Mouse (Mus musculus) neural tube, embryonic 10.5 days (tissue): ENCODE data around the gene Trpv2.

ENCODE experiments used
- DNase-seq: peaks from one replicate; pipeline ENCODE4 v3.0.0-alpha.2; 2017; ENCODE audit warnings: low spot score; ENCODE audit errors: extremely low spot score

Trpv2 gene

DNA sequence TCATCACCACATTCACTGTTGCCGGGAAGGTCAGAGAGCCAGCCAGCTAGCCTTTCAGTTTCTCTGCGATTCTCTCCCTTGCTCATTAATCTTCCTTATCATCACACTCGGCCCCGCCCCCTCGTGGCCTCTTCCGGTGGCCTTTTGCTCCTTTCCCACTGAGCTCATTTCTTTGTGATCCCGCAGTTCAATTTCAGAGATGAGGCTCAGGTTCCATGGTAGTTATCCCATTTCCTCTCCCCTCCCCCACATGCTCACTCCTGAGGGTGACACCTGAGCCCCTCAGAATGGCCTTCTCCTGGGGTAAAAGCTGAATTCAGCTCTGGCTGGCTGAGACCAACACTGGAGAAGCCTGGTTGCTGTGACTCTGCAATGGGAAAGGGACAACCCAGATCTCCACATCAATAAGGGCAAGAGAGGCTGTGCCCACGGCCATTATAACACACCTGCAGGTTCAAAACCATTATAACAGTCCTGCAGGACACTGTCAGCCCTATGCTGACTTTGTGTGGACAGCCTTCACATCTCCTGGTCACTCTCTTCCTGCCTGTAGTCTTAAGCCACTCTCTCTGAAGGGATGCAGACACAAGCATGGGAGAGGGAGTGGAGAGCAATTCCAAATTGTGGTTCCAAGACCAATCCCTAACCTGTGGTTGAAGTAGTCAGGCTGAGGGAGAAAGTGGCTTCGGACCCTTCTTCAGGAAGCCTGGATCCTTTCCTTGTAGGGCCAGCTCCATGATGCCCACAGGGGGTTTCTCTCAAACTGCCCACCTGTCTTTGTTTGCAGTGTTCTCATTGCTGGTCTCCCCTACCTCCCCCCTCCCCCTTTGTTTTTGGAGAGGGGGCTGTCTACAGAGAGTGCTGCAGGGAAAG lies 55.3 kb downstream of the Trpv2 start:
- DNase-seq: peak; percentile 81

DNA sequence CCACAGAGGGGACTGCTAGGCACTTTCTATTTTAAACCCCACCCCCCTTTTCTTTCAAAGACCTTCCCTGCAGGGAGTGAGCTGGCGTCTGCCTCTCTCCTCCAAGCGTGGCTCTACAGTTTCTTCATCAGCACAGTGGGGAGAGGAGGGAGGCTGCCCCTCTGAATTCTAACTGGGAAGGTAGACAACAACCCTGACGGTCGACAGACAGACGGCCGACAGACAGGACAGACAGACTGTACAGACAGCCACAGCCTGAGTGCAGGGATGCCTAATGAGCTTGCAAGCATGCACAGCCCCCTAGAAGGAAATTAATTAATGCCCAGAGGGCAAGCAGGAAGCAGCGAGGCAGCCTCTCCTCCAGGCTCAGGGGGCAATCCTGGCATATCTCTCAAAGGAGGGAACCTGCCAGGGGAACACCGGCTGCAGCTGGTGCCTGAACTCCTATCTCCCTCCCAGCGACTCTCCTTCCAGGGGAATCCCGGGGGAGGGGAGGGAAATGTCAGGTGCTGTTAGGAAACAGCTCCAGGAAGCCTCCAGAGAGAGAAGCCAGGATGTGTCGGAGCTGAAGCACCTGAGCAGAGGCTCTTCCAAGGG lies 56.0 kb downstream of the Trpv2 start:
- no peak for DNase-seq

DNA sequence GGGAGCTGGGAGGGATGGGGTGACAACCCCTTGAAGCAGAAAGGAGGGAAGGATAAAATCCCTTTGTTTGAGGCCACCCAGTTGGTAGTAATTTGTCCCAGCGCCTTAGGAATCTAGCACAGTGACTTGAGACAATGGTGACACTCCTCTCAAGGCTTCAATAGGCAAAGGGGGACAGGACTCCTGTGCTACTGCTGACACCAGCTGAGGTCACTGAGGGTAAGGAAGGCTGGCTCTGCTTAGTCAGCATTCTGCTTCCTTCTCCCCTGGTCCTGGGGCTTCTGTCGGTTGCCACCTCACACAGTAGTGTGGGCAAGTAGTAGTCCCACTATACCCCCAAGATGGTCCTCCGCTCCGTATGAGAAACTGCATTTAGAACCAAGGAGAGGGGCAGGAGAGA lies 56.9 kb downstream of the Trpv2 start:
- no peak for DNase-seq

GRCm38 (mm10) chr11:62635406-62635805 lies 61.1 kb downstream of the Trpv2 start:
- no peak for DNase-seq

- DNase-seq: no peak
Measured at GRCm38 (mm10) chr11:62636105-62636839, 62.0 kb downstream of the Trpv2 start.

GRCm38 (mm10) chr11:62636840-62637221 lies 62.5 kb downstream of the Trpv2 start:
- no peak for DNase-seq

DNA sequence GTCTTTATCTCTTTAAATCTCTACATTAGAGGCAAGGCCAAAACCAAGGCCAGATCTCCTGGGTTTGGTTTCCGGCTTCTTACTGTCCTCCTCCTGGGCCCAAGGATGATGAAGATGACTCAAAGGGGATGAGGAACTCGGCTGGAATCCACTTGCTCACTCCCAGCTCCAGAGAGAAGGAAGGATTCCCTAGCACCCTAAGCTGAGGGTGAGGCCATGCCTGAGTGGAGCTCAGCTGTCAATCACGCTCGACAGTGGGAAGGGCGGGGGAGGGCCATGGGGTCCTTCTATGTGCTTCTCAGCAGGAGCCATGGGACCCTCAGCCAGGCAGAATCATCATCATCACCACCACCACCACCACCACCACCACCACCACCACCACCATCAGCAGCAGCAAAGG lies 63.1 kb downstream of the Trpv2 start:
- DNase-seq: no peak

GRCm38 (mm10) chr11:62637806-62638205 lies 63.5 kb downstream of the Trpv2 start:
- DNase-seq: no peak

GRCm38 (mm10) chr11:62638402-62638801 lies 64.1 kb downstream of the Trpv2 start:
- DNase-seq: no peak

DNA sequence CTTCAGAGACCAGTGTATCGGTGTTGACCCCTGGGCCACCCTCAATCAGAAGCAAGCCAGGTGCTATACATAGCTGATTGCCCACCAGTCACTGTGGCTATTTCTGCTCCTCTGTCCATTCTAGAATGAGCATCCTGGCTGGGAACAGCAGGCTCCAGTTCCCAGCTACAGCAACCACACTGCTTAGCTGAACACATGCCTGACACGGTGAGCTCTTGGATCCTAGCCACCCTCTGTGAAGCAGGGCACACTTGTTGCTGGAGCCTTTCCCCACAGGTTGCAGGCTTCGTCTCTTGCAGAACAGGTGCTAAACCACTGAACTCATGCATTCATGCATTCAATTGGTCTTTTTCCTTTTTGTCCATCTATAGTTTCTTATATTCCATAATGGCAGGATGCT lies 66.1 kb downstream of the Trpv2 start:
- DNase-seq: no peak

- no peak for DNase-seq
Measured at GRCm38 (mm10) chr11:62642023-62642844, 67.9 kb downstream of the Trpv2 start.

DNA sequence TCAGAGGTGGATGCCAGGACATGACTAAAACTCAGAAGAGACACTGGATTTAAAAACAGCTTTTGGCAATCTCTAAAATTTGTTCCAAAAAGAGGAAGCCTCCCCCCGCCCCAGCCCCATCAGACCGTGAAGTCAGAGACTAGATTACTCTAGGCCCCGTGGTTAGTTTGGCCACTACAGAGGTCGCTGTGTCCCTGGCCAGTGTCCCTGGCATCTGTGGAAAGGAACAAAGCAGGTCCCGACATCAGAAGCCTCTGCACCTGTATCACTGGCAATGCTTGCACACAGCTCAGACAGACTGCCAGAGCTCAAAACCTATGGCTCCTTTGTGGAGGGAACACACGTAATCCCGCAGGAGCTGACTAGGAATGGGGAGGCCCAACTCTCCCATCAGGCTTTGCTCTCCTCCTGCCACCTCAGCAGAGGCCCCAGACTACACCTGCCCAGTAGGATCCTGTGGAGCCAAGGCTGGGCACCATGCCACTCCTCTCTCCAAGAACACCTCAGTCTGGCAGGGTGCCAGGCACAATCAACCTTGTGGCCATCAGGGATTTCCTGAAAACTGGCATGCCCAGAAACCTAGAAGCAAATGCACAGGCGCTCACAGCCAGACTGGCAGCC lies 68.8 kb downstream of the Trpv2 start:
- no peak for DNase-seq

DNA sequence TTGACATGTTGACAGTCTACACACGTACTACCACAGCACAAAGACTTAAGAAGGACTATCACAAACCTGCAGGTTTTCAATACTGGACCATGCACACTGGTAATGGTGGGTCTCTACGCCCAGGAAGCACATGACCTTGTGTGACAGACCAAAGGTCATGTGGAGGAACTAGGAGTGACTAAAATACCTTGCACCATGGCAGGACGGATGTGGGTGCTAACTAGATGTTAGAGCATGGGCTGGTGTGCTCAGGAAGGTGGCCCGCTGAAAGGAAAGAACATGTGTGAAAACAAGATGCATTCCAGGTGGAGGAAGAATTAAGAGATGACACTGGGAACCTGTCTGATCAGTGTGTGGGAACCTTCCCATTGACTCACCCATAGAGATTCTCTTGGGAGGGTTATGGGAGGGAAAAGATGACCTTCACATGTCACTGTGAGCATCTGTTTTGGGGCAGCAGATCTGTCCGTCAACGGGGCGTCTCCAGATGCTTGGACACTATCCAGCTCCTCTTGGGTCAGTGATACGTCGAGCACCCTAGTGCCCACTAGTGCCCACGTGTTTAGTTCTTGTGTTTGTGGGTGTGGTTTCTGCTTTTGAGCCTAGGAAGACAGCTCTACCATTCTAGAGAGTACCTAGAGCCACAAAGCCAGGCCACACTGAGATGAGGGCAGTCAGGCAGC lies 69.5 kb downstream of the Trpv2 start:
- no peak for DNase-seq

DNA sequence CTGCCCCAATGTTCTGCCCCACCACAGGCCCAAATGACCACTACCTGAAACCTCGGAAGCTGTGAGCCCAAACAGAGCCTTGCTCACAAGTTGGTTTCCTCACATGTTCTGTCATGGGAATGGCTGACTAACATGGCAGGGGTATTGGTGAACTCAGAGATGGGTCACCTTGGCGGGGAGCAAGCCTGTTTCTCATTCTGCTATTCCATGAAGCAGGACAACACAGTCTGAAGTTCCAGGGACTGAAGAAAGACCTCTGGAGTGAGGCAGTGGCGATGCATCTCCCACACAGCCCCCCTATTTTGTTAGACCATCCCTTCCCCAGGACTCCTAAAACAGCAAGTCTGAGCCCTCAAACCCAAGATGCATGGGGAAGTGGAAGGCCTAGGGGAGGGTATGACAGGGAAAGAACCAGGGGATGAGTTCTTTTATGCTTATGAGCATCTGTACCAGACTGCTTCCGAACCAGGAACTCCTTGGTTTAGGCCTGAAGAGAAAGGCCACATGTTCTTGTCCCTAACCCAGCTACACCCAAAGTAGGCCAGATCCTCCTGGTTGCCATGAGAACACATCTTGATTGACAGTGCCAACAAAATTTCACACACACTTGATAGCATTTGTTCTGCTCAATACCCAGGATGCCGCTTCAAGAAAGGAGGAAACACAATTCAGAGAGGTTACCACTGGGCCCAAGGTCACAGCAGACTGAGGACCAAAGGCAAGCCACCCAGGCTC lies 70.5 kb downstream of the Trpv2 start:
- no peak for DNase-seq

DNA sequence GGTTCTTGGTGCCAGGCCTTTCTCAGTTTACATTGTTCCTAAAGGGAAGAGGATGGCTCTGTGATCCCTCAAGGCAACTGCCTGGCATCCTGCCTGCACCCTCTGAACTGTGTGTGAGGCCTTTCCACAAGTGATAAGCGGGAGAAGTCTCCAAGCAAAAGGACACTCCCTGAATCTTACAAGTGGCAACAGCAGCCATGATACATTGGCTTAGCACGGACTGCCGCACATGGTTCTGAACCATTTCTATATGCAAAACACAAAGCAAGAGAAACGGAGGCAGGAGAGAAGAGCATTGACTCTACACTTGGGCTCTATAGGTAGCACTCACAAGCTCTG lies 71.0 kb downstream of the Trpv2 start:
- DNase-seq: no peak

- DNase-seq: no peak
Measured at GRCm38 (mm10) chr11:62645732-62646494, 71.6 kb downstream of the Trpv2 start.

DNA sequence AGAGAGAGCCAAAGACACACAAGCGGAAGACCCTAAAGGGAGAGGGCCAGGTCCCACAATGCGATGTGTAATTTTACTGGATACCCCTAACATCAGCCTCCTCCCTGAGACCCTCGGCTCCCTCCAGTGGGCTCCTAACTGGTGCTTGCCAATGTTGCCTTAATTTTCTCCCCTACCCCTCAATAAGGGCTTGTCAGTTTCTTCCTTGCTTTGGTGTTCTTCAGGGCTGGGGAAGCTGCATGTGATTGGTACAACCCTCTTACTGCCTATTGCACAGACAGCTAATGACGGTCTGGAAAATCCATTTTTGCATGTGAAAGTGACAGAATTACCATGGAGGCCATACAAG lies 72.2 kb downstream of the Trpv2 start:
- DNase-seq: no peak

DNA sequence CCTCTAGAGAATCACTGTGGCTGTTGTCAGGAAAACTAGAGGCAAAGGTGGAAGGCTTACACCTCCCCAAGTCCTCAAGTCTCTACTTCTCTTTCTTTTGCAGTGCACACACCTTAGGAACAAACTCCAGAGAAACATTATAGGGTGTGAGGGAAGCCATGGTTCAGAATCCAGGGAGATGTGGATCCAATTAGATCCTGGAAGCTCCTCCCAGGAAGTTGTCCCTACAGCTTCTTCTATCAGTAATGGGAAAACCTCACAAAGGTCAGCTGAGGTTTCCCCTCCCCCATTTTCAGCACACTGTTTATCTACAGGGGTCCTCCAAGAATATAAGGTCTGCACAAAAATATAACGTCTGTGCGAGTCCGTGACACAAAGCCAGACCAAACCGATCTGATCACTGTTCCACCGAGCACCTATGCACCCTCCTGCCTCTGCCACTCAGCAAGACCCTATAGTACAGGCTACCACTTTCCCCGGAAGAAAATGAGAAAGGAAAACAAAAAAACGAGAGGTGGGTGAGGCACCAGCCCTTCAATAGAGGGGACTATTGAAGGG lies 72.8 kb downstream of the Trpv2 start:
- peak; percentile 24 for DNase-seq
